Mouse (Mus musculus): Measurements from ENCODE around the gene Gja5.

DNA sequence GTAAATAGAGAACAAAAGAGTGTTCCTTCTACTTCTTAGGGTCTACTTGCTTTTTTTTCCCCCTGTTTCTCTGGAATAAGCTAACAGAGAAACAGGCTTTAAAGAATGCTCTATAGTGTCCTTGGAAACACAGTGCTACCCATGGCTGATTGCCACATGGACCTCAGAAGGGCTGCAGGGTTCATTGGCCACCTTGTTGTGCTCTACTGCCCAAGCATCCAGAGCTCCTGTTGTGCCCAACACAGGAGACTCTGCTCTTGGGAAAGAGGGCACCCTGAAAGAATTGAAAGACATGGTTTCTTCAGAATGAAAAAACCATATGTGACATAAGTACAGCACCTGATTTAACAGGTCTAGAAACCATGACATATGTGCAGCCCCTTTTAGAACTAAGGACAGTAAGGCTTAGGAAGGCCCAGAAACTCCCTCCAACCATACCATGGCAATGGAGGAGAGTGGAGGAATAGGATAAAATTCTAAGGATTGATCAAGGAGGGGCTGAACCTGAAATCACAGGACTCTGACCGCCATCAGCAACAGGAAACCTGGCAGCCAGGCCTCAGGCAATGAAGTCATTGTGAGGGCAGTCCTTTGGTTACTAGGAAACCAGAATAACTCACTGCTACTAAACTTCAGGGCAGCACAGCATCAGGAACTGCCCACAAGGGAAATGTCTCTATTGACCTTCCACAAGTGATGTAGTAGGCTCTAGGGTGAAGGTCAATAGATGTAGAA is 200.4 kb downstream of the Gja5 start:
- no peak for TF ChIP-seq POLR2A (IDR thresholded peaks at IDR 0.05; ENCODE audit: low read depth, low read length)
- TF ChIP-seq CTCF (IDR thresholded peaks at IDR 0.05; ENCODE audit: extremely low read depth, insufficient read depth, insufficient read length, insufficient replicate concordance) = no peak
